Mouse (Mus musculus) erythroid progenitor cell, adult 5-6 weeks (primary cell): ENCODE results near the gene Tdp2. TPM values are rescaled to one million over a fixed set of nuclear protein-coding genes. Genes with fewer than 3 reads are reported as not detected.

Source experiments
- ATAC-seq: replicated peaks from 2 replicates; pipeline ENCODE4 v1.8.0; 2016; ENCODE audit warnings: moderate number of reproducible peaks, mild to moderate bottlenecking, moderate TSS enrichment, inconsistent platforms; ENCODE audit not compliant: poor library complexity, low FRiP score, severe bottlenecking
- total RNA-seq, 2 experiments: library from RNA; stranded (forward) in 1 of 2; stranded (reverse) in 1 of 2; fragments of 150-400 nt in 1 of 2; fragments of 186-747, 209-891 nt in 1 of 2; gene quantifications; 2 replicates each; pipeline versions ENCODE4 v1.2.3 to v1.2.4; 2015 to 2017; ENCODE audit warnings: low replicate concordance in 2 of 2

Gene Tdp2
- total RNA-seq, 2 experiments from 2014 or later = 22.4 to 51.6 TPM

GRCm38 (mm10) chr13:24867789-24868188 lies 36.3 kb downstream of the Tdp2 start:
- no peak for ATAC-seq

DNA sequence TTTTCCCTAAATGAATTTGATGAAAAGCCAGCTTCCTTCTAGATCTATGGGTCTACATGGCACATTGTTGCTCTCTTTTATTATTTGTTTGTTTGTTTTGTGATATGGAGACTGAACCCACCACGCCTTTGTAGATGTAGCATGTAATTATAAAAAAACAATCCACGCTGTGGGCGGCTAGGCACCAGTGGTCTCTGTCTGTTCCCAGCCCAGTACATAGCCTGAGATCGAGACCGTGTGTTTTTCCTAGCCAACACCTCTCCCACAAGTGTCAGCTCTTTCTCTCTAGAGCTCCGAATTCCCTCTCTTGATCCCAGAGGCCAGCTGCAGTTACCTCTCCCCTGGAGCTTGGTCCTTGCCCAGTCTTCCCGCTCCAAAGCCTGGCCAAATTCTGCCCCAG lies 36.8 kb downstream of the Tdp2 start:
- no peak for ATAC-seq

DNA sequence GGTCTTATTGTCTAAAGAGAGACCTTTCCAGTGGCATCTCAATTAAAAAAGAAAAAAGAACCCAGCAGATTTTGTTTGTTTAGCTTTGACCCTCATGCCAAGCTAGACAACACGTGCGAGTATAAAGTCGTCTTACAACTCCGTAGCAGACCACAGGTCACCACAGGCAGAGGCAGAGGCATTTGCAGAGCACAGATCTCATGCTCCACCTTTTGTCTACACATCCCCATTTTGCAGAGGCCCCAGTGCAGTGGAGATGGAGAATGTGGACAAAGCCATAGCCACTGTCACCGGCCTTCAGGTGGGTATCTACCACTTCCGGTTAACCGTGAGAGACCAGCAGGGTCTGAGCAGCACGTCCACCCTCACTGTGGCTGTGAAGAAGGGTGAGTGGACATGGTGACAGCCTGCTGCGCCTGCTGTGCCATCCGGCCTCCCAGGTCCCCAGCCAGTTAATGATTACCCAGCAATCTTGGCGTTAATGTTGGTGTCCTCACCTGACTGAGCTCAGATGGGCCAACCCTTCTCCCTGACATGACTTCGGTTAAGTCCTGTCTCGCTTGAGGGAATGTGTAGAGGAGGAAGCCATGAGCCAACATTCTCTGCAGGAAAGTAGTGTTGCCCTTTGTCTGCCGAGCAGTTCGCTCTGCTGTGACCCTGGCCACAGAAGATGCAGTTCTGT lies 48.0 kb downstream of the Tdp2 start:
- ATAC-seq = no peak

- ATAC-seq = no peak
Observed at GRCm38 (mm10) chr13:24880208-24880607, 48.7 kb downstream of the Tdp2 start.

DNA sequence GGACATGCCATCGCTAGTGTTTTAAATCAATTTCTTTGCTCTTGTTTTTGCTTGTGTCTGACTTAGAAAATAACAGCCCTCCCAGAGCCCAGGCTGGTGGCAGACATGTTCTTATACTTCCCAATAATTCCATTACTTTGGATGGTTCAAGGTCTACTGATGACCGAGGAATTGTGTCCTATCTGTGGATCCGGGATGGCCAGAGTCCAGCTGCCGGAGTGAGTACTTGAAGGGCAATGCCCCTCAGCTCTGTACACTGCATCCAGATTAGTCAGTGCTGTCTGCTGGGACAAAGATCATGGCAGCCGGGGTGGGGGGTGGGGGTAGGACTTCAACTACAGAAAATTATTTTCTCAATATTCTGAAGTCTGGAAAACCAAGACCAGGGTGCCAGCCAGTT lies 49.2 kb downstream of the Tdp2 start:
- no peak for ATAC-seq

DNA sequence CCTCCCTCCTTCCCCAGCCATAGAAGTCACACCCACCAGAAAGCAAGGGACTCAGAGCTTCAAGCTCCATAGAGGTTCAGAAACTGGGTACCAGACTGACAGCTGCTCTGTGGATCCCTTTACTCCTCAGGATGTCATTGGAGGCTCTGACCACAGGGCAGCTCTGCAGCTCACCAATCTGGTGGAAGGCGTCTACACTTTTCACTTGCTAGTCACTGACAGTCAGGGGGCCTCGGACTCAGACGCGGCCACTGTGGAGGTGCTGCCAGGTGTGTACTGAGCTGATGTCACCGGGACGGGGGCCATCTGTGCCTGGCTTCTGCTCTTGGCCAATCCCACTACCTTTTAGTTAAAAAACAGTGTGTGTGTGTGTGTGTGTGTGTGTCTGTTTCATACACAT lies 50.9 kb downstream of the Tdp2 start:
- no peak for ATAC-seq

- no peak for ATAC-seq
Observed at GRCm38 (mm10) chr13:24889554-24889953, 58.1 kb downstream of the Tdp2 start.

Other genes starting within 250 kb of the Tdp2 start
- gene Ripor2, start 249.5 kb upstream of the Tdp2 start, total RNA-seq (2015; ENCODE audit: low replicate concordance) = 15.5 and 26.3 TPM in 2 replicates
- 7.1 and 19.1 TPM in 2 replicates for gene Ripor2, start 249.5 kb upstream of the Tdp2 start, total RNA-seq (2017; ENCODE audit: low replicate concordance)
- gene Armh2, start 90.4 kb upstream of the Tdp2 start, total RNA-seq (2015; ENCODE audit: low replicate concordance) = not detected in 2 replicates
- gene Armh2, start 90.4 kb upstream of the Tdp2 start, total RNA-seq (2017; ENCODE audit: low replicate concordance) = not detected in 2 replicates
- 289 and 378 TPM in 2 replicates for gene Gmnn, start 69.8 kb upstream of the Tdp2 start, total RNA-seq (2015; ENCODE audit: low replicate concordance)
- 180 and 322 TPM in 2 replicates for gene Gmnn, start 69.8 kb upstream of the Tdp2 start, total RNA-seq (2017; ENCODE audit: low replicate concordance)
- gene BC005537, start 30.0 kb upstream of the Tdp2 start, total RNA-seq (2015; ENCODE audit: low replicate concordance) = 101 and 125 TPM in 2 replicates
- gene BC005537, start 30.0 kb upstream of the Tdp2 start, total RNA-seq (2017; ENCODE audit: low replicate concordance) = 68.5 and 78.0 TPM in 2 replicates
- gene Acot13, start 139 bp upstream of the Tdp2 start, total RNA-seq (2015; ENCODE audit: low replicate concordance) = 18.0 and 24.1 TPM in 2 replicates
- gene Acot13, start 139 bp upstream of the Tdp2 start, total RNA-seq (2017; ENCODE audit: low replicate concordance) = 22.7 and 26.2 TPM in 2 replicates
- gene D130043K22Rik, start 13.5 kb downstream of the Tdp2 start, total RNA-seq (2015; ENCODE audit: low replicate concordance) = not detected in 2 replicates
- not detected in 2 replicates for gene D130043K22Rik, start 13.5 kb downstream of the Tdp2 start, total RNA-seq (2017; ENCODE audit: low replicate concordance)
- gene Aldh5a1, start 106.0 kb downstream of the Tdp2 start, total RNA-seq (2015; ENCODE audit: low replicate concordance) = not detected in 2 replicates
- 0.13 TPM in 1 of 2 replicates, not detected in the other for gene Aldh5a1, start 106.0 kb downstream of the Tdp2 start, total RNA-seq (2017; ENCODE audit: low replicate concordance)
- not detected in 2 replicates for gene Gpld1, start 111.5 kb downstream of the Tdp2 start, total RNA-seq (2015; ENCODE audit: low replicate concordance)
- gene Gpld1, start 111.5 kb downstream of the Tdp2 start, total RNA-seq (2017; ENCODE audit: low replicate concordance) = 0.77 TPM in 1 of 2 replicates, not detected in the other
- gene Mrs2, start 188.7 kb downstream of the Tdp2 start, total RNA-seq (2015; ENCODE audit: low replicate concordance) = 10.8 and 12.6 TPM in 2 replicates
- gene Mrs2, start 188.7 kb downstream of the Tdp2 start, total RNA-seq (2017; ENCODE audit: low replicate concordance) = 7.3 and 8.7 TPM in 2 replicates
- not detected in 2 replicates for gene Dcdc2a, start 224.3 kb downstream of the Tdp2 start, total RNA-seq (2015; ENCODE audit: low replicate concordance)
- not detected in 2 replicates for gene Dcdc2a, start 224.3 kb downstream of the Tdp2 start, total RNA-seq (2017; ENCODE audit: low replicate concordance)